Comparison of ENCODE assay signal across 17 mouse cellular contexts in the genomic region with DNA sequence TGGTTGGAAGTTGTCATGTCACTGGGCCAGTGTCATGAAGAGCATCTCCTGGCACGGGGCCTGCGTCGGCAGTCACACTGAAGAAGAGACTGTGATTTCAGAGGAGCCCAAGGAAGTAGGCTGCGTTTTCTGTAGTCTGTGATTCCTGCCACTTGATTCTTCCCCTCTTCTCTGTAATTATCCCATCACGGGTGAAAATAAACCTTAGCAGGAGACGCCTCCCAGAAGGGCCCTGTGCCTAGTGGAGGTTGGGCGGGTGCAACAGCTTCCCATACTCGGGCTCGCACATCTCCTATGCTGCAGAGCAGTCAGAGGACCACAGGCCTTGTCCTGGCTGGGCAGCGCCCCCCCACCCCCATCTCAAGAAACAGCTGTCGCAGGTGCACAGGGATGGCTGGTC.
DNase-seq lines count a peak whose midpoint lies in the region; ATAC-seq and TF ChIP-seq lines count a peak whose summit lies in the region.
"Had no signal": no experiment of that assay in that cellular context is flagged by ENCODE, and none has a peak within 500 bp of the region (broad histone marks: within the 10 kb centered on the region; RNA-seq: fewer than 3 reads in every experiment).

No protein-coding gene starts in this region.

- no peak overlapping the region for H3K4me3 ChIP-seq in forebrain, embryonic 16.5 days (replicated peaks; ENCODE audit: low read length)
- H3K4me3 ChIP-seq in forebrain, embryonic 11.5 days (ENCODE audit: low read depth, low read length): no peak overlapping the region
- no peak overlapping the region for H3K4me3 ChIP-seq in layer of hippocampus, adult 2 months
- H3K4me3 ChIP-seq: forebrain, embryonic 10.5 days; gastrocnemius, adult 2 months; left cerebral cortex, adult 2 months; midbrain, embryonic 10.5 days had no signal

- TF ChIP-seq CTCF in layer of hippocampus, adult 2 months (conservative IDR thresholded peaks at IDR 0.05): no peak

- H3K4me1 ChIP-seq in forebrain, embryonic 16.5 days (replicated peaks; ENCODE audit: control insufficient read depth, insufficient read depth, low read length): peaks cover 5% of the 10 kb centered on the region
- H3K4me1 ChIP-seq in forebrain, embryonic 11.5 days (replicated peaks; ENCODE audit: control insufficient read depth, insufficient read depth, low read length): no peaks in the 10 kb centered on the region
- H3K4me1 ChIP-seq: forebrain, embryonic 10.5 days; midbrain, embryonic 10.5 days had no signal

- peak; percentile 58; the same call in 1 of the 2 replicates for ATAC-seq in forebrain, embryonic 16.5 days
- no peak for ATAC-seq in forebrain, embryonic 11.5 days (replicated peaks; ENCODE audit: low FRiP score)
- ATAC-seq: CD4-positive, CD25-positive, alpha-beta regulatory T cell, adult 4 months; intestine, postnatal 0 days had no signal

- WGBS in forebrain, embryonic 16.5 days: 75% methylated on average over 11 of the region's 11 CpGs
- 87% methylated on average over 11 of the region's 11 CpGs for WGBS in forebrain, embryonic 11.5 days

- H3K4me2 ChIP-seq in forebrain, embryonic 16.5 days (ENCODE audit: low read length): no peak overlapping the region
- no peak overlapping the region for H3K4me2 ChIP-seq in forebrain, embryonic 11.5 days (ENCODE audit: low read depth, low read length, severe bottlenecking)

- H3K36me3 ChIP-seq in forebrain, embryonic 16.5 days (ENCODE audit: control insufficient read depth, insufficient read depth): no peaks in the 10 kb centered on the region
- H3K36me3 ChIP-seq in forebrain, embryonic 11.5 days (ENCODE audit: control insufficient read depth, insufficient read depth, low read length): no peaks in the 10 kb centered on the region
- H3K36me3 ChIP-seq: forebrain, embryonic 10.5 days; midbrain, embryonic 10.5 days had no signal

- H3K9me3 ChIP-seq in forebrain, embryonic 16.5 days (ENCODE audit: control insufficient read depth, low read length): peaks cover 3% of the 10 kb centered on the region
- H3K9me3 ChIP-seq in forebrain, embryonic 11.5 days (ENCODE audit: control insufficient read depth, low read length): no peaks in the 10 kb centered on the region; the same call in 1 of the 2 replicates

- intact Hi-C loops in gastrocnemius, postnatal 36 days (cut with DNase I): no loop called here

- no peak for DNase-seq in forebrain, embryonic 11.5 days (ENCODE audit: low spot score)
- no peak for DNase-seq in layer of hippocampus, adult 2 months (ENCODE audit: low spot score in 2 of 2)
- no peak for DNase-seq in layer of hippocampus, adult 11-12 months (ENCODE audit: low spot score)
- peak; percentile 24 for DNase-seq in right cerebral cortex, adult 18-20 months
- no peak for DNase-seq in right cerebral cortex, postnatal 25 days
- no peak for DNase-seq in gastrocnemius, postnatal 36 days
- DNase-seq: adrenal gland, postnatal 14 days; cerebellum, adult 9-10 months; gastrocnemius, adult 2 months; kidney, postnatal 25 days had no signal

- H3K27me3 ChIP-seq in forebrain, embryonic 16.5 days (replicated peaks; ENCODE audit: control insufficient read depth, insufficient read depth, low read length): no peaks in the 10 kb centered on the region
- H3K27me3 ChIP-seq in forebrain, embryonic 11.5 days (ENCODE audit: control insufficient read depth, insufficient read depth, low read length): no peaks in the 10 kb centered on the region

- H3K27ac ChIP-seq in forebrain, embryonic 16.5 days (ENCODE audit: low read length): no peak overlapping the region
- H3K27ac ChIP-seq in forebrain, embryonic 11.5 days (ENCODE audit: low read depth, low read length): no peak overlapping the region
- H3K27ac ChIP-seq in layer of hippocampus, adult 2 months: peak overlapping the region; percentile 18; the same call in 1 of the 2 replicates
- H3K27ac ChIP-seq: forebrain, embryonic 10.5 days; gastrocnemius, adult 2 months; left cerebral cortex, adult 2 months; midbrain, embryonic 10.5 days; stomach, postnatal 0 days had no signal

- H3K9ac ChIP-seq in forebrain, embryonic 16.5 days (replicated peaks; ENCODE audit: low read depth, low read length): no peak overlapping the region
- H3K9ac ChIP-seq in forebrain, embryonic 11.5 days (ENCODE audit: low read length): no peak overlapping the region
